Mouse (Mus musculus) MEL (cell line): Measurements from ENCODE around the gene H3f3b.

ENCODE experiments used
- EP300 ChIP-seq, 2 experiments: IDR thresholded peaks; 2 replicates each; pipeline ENCODE4 v1.6.1; 2011; ENCODE audit warnings: improper control_type of control experiment in 2 of 2, low read length in 2 of 2, low read depth in 1 of 2, mild to moderate bottlenecking in 1 of 2
- MAX ChIP-seq: IDR thresholded peaks from 2 replicates; pipeline ENCODE4 v1.6.1; 2011; ENCODE audit warnings: low read length, improper control_type of control experiment
- POLR2A ChIP-seq, 2 experiments: IDR thresholded peaks; 2 replicates each; pipeline ENCODE4 v1.6.1; 2011 to 2012; ENCODE audit warnings: low read length in 2 of 2, mild to moderate bottlenecking in 2 of 2, control low read depth in 1 of 2, improper control_type of control experiment in 1 of 2, low read depth in 1 of 2, moderate library complexity in 1 of 2; ENCODE audit not compliant: control insufficient read depth in 1 of 2, insufficient read depth in 1 of 2, poor library complexity in 1 of 2

GRCm38 (mm10) chr11:116022256-116022780, 5.4 kb downstream of the H3f3b start:
- TF ChIP-seq POLR2A (IDR thresholded peaks at IDR 0.05; ENCODE audit: control insufficient read depth in 1 of 2, insufficient read depth in 1 of 2, low read depth in 1 of 2, low read length in 2 of 2, poor library complexity in 1 of 2) (no peak), EP300 (IDR thresholded peaks at IDR 0.05; ENCODE audit: low read depth in 1 of 2, low read length in 2 of 2) (no peak), MAX (no peak)
